Mouse (Mus musculus): ENCODE results near the gene Gm29564. TPM values are rescaled to one million over a fixed set of nuclear protein-coding genes. Genes with fewer than 3 reads are reported as not detected.

Gene Gm29564
- not detected for polyA plus RNA-seq (2017; shearing (Covaris generic))

DNA sequence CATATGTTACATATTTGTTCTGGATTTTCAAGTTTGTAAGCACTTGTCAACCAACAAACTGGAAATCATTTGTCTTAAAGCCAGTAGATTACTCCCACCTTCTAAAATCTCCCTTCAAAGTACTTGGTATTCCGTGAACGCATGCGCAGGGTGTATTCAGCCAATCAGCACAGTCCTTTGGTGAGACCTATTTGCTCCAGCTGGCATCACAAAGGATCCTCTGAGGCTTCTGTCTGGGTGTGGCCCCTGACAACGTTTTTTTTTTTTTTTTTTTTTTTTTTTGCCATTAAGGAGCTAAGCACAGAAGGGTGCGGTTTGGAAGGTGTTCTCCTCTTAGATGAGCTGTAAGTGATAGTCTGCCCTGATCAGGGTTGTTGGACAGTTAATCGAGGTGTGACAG lies at the start of gene Gm29564:
Gm29564 (plus strand) TSS at position 301 of the 400 bp plus-strand sequence.

Other genes starting within 250 kb of the Gm29564 start
- gene Gm20867, start 249.8 kb upstream of the Gm29564 start, polyA plus RNA-seq (2017; shearing (Covaris generic)), result not detected